Mouse (Mus musculus) c-Kit-positive CD71-positive TER-119-negative erythroid progenitor cells, embryonic 14.5 days (primary cell): ENCODE results near the gene Mindy2.

Experiments
- DNase-seq: peaks from one replicate; pipeline ENCODE4 v3.0.0-alpha.2; 2013; ENCODE audit warnings: low read depth

Mindy2 gene

GRCm38 (mm10) chr9:70657013-70657967 is at the start of gene Mindy2:
TSS of gene Mindy2 (minus strand) at chr9:70657174.
- DNase-seq: peak; percentile 96

DNA sequence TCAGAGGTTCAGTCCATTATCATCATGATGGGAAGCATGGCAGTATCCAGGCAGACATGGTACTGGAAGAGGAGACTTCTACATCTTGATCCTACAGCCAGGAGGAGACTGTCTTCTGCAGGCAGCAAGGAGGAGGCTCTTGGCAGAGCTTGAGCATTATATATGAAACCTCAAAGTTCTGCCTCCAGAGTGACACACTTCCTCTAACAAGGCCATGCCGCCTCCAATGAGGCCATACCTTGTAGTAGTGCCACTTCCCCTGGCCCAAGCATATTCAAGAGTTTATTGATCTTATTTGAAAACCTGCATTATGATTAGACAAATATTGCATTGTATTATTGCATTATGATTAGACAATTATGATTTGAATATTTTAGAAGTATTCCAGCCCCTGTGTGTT is 49.5 kb upstream of the Mindy2 start:
- no peak for DNase-seq

DNA sequence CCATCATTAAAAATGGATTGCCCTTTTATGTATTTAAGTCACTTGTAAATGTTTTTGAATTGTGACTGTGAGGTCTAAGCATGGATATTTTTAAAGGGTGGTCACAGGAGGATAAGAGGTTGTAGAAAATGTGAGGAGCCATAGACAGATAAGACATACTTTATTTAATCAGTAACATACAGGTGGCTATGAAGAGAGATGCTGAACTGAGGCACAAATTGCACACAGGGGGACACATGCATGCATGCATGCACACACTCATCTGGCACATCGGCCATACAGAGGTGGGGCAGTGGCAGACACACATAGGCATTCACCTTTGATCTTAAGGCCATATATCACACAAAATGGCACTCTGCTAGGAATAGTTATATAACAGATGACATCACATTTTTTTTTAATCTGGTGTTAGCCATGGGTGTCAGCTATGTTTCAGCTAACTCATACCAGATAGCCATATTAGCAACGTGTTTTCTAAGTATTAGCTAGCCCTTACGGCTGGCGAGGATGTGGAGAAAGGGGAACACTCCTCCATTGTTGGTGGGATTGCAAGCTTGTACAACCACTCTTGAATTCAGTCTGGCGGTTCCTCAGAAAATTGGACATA is 46.7 kb upstream of the Mindy2 start:
- no peak for DNase-seq

DNA sequence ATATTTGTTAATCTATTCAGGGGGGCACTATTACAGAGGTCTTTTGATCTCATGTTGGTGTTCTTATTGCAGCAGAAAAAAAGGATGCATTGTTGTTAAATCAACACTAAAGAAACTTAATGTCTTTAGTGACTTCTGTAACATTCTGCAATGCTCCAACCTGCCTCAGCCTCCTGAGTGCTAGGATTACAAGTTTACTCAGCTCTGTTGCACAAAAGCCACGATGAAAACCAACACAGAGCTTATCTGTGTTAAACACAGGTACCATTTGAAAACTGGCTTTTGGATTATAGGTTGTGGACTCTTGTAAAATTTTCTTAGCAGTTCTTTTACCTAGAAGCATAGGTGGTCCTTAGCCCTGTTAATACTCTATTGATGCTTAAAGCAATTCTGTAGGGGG is 41.1 kb upstream of the Mindy2 start:
- no peak for DNase-seq

DNA sequence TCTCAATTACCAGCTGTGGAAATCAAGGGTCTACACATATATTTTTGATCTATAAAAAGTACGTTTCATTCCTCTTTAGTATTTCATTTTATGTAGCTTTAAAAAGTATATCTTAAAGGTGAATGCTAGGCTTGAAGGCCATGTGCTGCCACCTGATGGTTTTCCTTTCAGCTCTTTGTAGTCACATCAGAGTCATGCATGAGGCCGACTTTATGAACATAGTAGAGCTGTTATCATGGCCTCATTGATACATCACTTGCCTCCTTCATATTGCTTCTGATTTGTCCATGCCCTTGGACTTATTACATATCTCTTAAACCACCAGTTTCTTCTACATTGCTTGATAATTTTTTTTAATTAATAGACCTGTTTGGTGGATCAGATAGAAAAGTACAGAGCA is 38.7 kb upstream of the Mindy2 start:
- DNase-seq: no peak

- no peak for DNase-seq
Observed at GRCm38 (mm10) chr9:70691772-70692693, 35.1 kb upstream of the Mindy2 start.

- no peak for DNase-seq
Observed at GRCm38 (mm10) chr9:70690579-70690978, 33.6 kb upstream of the Mindy2 start.

DNA sequence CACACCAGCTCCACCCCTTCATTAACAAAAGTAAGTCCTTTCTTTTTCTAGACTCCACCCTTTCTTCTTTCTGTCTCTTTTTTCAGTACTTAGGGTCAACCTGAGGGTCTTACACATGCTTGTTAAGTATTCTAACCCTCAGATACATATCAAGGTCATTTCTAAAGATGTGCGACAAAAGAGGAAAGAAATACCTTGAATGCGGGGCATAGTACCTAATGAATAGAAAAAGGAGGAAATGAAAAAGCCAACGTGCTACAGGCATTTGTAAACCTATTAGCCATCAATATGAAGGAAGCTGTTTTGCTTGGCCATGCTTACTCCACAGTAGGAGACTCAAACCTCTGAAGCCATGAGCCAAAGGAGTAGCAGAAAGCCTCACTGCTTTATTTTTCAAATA is 33.0 kb upstream of the Mindy2 start:
- no peak for DNase-seq

GRCm38 (mm10) chr9:70688301-70688968 is 31.5 kb upstream of the Mindy2 start:
- DNase-seq: no peak

DNA sequence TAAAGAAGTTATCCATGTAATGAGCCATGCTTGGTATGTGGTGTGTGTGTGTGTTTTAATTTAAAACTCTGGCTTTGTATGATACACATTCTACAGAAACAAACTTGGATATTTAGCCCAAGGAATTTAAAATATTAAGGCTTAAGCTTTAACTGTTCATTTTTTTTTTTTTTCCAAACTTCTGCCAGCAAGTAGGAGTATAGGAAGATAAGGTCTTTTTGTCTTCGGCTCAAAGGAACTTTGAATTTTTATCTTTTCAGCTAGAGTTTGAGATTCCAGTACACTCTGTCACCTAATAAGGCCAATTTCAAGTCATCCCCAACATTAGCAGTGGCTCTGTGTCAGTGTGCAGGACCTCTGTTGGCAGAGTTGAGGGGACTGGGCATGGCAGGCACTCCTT is 25.2 kb upstream of the Mindy2 start:
- no peak for DNase-seq

DNA sequence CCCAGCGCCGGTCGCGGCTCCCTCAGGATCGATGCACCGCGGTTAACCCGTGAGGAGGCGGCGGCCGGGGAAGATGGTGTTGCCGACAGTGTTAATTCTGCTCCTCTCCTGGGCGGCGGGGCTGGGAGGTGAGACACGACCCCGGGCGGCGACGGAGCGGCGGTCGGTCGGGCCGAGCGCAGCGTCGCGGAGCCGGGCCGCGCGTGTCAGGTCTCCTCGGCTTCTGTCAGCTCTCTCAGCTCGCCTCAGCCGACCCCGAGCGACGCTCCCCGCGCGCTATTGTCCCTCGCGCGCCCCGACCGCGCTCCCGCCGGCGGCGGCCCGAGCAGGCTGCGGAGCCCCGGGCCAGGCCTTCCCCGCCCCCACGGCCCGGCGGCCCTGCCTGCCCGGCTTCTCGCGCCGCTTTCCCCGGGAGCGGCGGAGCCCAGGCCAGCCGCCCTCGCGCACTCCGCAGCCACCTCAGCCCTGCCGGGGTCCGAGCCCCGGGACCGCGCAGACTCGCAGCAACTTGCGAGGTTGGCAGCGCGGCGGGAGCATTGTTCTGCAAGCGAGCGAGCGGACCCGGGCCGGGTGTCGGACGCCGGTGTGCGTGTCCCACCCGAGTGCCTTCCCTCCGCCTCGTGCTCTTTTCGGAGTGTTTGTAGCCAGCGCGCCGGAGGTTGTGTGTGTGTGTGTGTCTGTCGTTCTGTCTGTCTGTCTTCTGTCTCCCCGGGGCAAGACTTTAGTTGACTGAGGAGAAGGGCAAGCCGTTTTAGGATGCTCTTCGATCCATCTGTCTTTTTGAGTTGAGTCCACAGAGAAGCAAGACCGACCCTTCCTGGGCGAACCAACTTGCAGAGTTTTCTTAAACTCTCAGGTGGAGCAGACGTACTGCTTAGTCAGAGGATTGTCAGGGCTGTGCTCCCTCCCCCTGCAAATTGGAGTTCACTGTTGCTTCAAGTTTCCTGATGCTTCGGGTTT is 22.4 kb upstream of the Mindy2 start:
- DNase-seq: no peak

GRCm38 (mm10) chr9:70678682-70679131 is 21.7 kb upstream of the Mindy2 start, which contains the start of gene Adam10:
TSS of gene Adam10 (plus strand) at chr9:70678997.
- peak; percentile 97 for DNase-seq

- no peak for DNase-seq
Observed at GRCm38 (mm10) chr9:70675961-70676360, 19.0 kb upstream of the Mindy2 start.

DNA sequence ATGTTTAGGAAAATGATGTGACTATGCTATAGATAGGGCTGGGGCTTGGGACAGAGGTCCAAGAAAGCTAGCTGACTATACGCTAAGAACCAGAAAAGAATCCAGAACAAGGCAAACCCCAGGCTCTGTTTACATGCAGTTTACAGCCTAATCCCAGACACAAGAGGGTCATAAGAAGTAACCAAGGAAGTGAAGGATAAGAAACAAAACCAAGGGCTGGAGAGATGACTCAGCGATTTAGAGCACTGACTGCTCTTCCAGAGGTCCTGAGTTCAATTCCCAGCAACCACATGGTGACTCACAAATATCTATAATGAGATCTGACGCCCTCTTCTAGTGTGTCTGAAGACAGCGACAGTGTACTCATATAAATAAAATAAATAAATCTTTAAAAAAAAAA is 18.1 kb upstream of the Mindy2 start:
- no peak for DNase-seq

DNA sequence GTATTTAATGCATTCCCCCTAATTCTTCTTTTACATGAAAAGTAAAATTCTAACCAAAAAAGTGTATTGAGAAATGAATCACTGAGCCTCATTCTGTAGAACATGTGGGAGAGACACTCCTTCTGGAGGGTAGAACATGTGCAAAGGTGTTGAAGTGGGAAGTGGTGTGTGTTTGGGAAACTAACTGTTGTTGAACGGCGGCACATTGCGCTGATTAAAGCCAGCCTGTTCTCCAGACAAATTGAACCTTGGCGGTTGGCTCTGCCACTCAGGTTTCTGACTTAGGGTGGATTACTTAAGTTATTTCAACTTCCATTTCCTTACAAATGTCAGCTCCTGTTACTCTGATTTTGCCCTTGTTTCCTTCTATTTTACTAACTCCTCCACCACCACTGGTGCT is 16.7 kb upstream of the Mindy2 start:
- DNase-seq: no peak

DNA sequence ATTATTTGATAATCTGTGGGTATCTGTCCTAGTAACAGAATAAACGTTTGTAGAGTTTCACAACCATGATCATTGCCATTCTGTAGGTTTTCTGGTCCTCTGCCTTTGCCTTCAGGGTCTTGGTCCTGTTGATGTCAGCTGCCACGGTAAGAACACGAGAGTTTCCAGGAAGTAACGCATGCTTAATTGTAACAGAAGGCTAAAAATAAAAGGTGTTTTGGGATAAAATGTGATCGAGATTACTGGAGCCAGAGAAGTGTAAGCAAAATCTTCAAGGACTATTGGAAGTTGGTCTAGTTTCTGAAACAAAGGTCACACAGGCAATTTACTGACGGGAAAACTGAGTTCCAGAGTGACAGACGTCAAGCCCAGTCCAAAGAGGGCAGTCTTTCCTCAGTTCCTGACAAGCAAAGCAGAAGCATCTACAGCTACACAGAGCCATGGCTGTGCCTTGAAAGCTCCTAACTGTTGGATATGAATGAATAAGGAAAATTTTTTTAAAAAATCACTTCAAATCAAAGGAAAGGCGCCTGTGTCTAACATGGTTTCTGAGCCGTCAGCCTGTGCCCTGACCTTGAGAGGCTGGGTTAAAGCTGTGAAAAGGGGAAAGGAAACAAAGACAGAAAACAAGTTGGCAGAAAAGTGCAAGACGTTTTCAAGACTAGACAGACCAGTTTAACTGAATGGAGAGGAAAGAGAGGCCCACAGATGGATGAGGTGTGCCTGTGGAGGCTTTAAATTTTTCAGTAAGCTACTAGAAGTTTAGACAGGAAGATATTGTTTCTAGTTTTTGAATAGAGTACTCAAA is 15.0 kb upstream of the Mindy2 start:
- no peak for DNase-seq

GRCm38 (mm10) chr9:70671278-70671677 is 14.3 kb upstream of the Mindy2 start:
- no peak for DNase-seq

DNA sequence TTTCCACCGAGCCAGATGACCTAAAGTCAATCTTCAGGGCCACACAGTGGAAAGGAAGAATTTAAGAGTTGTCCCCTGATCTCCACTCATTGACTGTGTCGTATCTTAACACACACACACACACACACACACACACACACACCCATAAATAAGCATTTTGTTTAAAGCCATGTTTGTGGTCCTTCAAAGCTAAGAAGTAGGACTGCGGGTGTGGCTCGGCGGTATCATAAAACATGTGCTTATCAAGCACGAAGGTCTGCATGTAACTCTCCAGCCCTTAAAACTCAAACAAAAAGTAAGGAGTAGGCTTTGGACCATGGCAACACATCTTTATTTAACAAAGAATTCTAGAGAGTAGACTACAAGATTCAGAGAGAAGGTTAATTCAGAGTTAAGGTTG is 13.4 kb upstream of the Mindy2 start:
- DNase-seq: no peak

GRCm38 (mm10) chr9:70669197-70669596 is 12.2 kb upstream of the Mindy2 start:
- DNase-seq: peak; percentile 87

GRCm38 (mm10) chr9:70668048-70668447 is 11.1 kb upstream of the Mindy2 start:
- DNase-seq: no peak
